Comparison of ENCODE assay signal across 12 mouse cellular contexts in genomic region chr15:93698182-93698822, GRCm38 (mm10).
A peak's percentile ranks its signal among the peaks of the same experiment; 100 is the strongest.
DNase-seq lines count a peak whose midpoint lies in the region; ATAC-seq lines count a peak whose summit lies in the region.
"Had no signal": no experiment of that assay in that cellular context is flagged by ENCODE, and none has a peak within 500 bp of the region (broad histone marks: within the 10 kb centered on the region; RNA-seq: fewer than 3 reads in every experiment).

No protein-coding gene starts in this region.

- 33% methylated on average over 10 of the region's 10 CpGs for WGBS in hindbrain, embryonic 16.5 days
- WGBS in hindbrain, embryonic 10.5 days: 29% methylated on average over 10 of the region's 10 CpGs
- 24% methylated on average over 10 of the region's 10 CpGs for WGBS in embryonic facial prominence, embryonic 12.5 days
- 14% methylated on average over 10 of the region's 10 CpGs for WGBS in heart, embryonic 16.5 days

- peak overlapping the region; percentile 6; the same call in 1 of the 2 replicates for H3K4me2 ChIP-seq in hindbrain, embryonic 16.5 days (ENCODE audit: low read length)
- H3K4me2 ChIP-seq in embryonic facial prominence, embryonic 12.5 days (replicated peaks): peak overlapping the region; percentile 29
- H3K4me2 ChIP-seq in heart, embryonic 16.5 days (ENCODE audit: low read depth, low read length): peak overlapping the region; percentile 60
- H3K4me2 ChIP-seq: liver, embryonic 15.5 days; neural tube, embryonic 13.5 days had no signal

- H3K9me3 ChIP-seq in hindbrain, embryonic 16.5 days (ENCODE audit: control insufficient read depth, low read length): no peaks in the 10 kb centered on the region
- H3K9me3 ChIP-seq in hindbrain, embryonic 10.5 days: no peaks in the 10 kb centered on the region
- H3K9me3 ChIP-seq in embryonic facial prominence, embryonic 12.5 days: no peaks in the 10 kb centered on the region
- no peaks in the 10 kb centered on the region for H3K9me3 ChIP-seq in heart, embryonic 16.5 days (replicated peaks; ENCODE audit: control insufficient read depth, low read length)
- H3K9me3 ChIP-seq: liver, embryonic 15.5 days; neural tube, embryonic 13.5 days had no signal

- H3K4me1 ChIP-seq in hindbrain, embryonic 16.5 days (ENCODE audit: control insufficient read depth, insufficient read depth, low read depth, low read length): 0 out of 2 replicates have a peak, but pooled peaks cover 2% of the 10 kb centered on the region
- peaks cover 47% of the 10 kb centered on the region for H3K4me1 ChIP-seq in hindbrain, embryonic 10.5 days (replicated peaks)
- H3K4me1 ChIP-seq in embryonic facial prominence, embryonic 12.5 days: peaks cover 27% of the 10 kb centered on the region; the same call in 1 of the 2 replicates
- H3K4me1 ChIP-seq in heart, embryonic 16.5 days (ENCODE audit: control insufficient read depth, insufficient read depth, low read length): peaks cover 25% of the 10 kb centered on the region
- H3K4me1 ChIP-seq: liver, embryonic 15.5 days had no signal

- H3K9ac ChIP-seq in hindbrain, embryonic 16.5 days (ENCODE audit: low read depth, low read length): no peak overlapping the region
- H3K9ac ChIP-seq in embryonic facial prominence, embryonic 12.5 days: no peak overlapping the region
- peak overlapping the region; percentile 61 for H3K9ac ChIP-seq in heart, embryonic 16.5 days (ENCODE audit: low read length)
- H3K9ac ChIP-seq: liver, embryonic 15.5 days; neural tube, embryonic 13.5 days had no signal

- H3K27ac ChIP-seq in hindbrain, embryonic 16.5 days (ENCODE audit: low read depth, low read length): no peak overlapping the region
- H3K27ac ChIP-seq in hindbrain, embryonic 10.5 days: no peak overlapping the region
- no peak overlapping the region for H3K27ac ChIP-seq in embryonic facial prominence, embryonic 12.5 days
- peak overlapping the region; percentile 97 for H3K27ac ChIP-seq in heart, embryonic 16.5 days (ENCODE audit: low read length)
- H3K27ac ChIP-seq: liver, embryonic 15.5 days; neural tube, embryonic 13.5 days had no signal

- no peak for ATAC-seq in hindbrain, embryonic 16.5 days
- ATAC-seq in embryonic facial prominence, embryonic 12.5 days (ENCODE audit: insufficient number of reproducible peaks, insufficient read depth, low FRiP score, low TSS enrichment): 0 out of 2 replicates have a peak, but pooled peaks have one; percentile 47
- ATAC-seq in heart, embryonic 16.5 days (replicated peaks; ENCODE audit: extremely low read depth, insufficient read depth, low FRiP score): peak; percentile 96
- no peak for ATAC-seq in megakaryocyte progenitor cell, adult 5-6 weeks (replicated peaks; ENCODE audit: poor library complexity)

- no peaks in the 10 kb centered on the region for H3K36me3 ChIP-seq in hindbrain, embryonic 16.5 days (ENCODE audit: control insufficient read depth, insufficient read depth, low read length)
- H3K36me3 ChIP-seq in hindbrain, embryonic 10.5 days: no peaks in the 10 kb centered on the region
- no peaks in the 10 kb centered on the region for H3K36me3 ChIP-seq in embryonic facial prominence, embryonic 12.5 days
- no peaks in the 10 kb centered on the region for H3K36me3 ChIP-seq in heart, embryonic 16.5 days (ENCODE audit: control insufficient read depth, insufficient read depth)
- H3K36me3 ChIP-seq: liver, embryonic 15.5 days; neural tube, embryonic 13.5 days had no signal

- DNase-seq in hindbrain, embryonic 10.5 days (ENCODE audit: low spot score): no peak
- DNase-seq in adipocyte (ENCODE audit: low spot score): peak; percentile 79
- no peak for DNase-seq in thymus, adult 18-20 months
- no peak for DNase-seq in cerebellum, postnatal 4 days (ENCODE audit: low spot score in 2 of 2)
- DNase-seq: adrenal gland, postnatal 10 days; cerebellum, postnatal 25 days had no signal

- H3K4me3 ChIP-seq in hindbrain, embryonic 16.5 days (ENCODE audit: low read length): no peak overlapping the region
- H3K4me3 ChIP-seq in hindbrain, embryonic 10.5 days: no peak overlapping the region
- no peak overlapping the region for H3K4me3 ChIP-seq in embryonic facial prominence, embryonic 12.5 days
- peak overlapping the region; percentile 21 for H3K4me3 ChIP-seq in heart, embryonic 16.5 days (ENCODE audit: low read length)
- H3K4me3 ChIP-seq: liver, embryonic 15.5 days; neural tube, embryonic 13.5 days had no signal

- no peaks in the 10 kb centered on the region for H3K27me3 ChIP-seq in hindbrain, embryonic 16.5 days (replicated peaks; ENCODE audit: control insufficient read depth, insufficient read depth, low read length)
- H3K27me3 ChIP-seq in hindbrain, embryonic 10.5 days (ENCODE audit: insufficient read depth, poor library complexity, severe bottlenecking): no peaks in the 10 kb centered on the region
- H3K27me3 ChIP-seq in embryonic facial prominence, embryonic 12.5 days: no peaks in the 10 kb centered on the region
- H3K27me3 ChIP-seq in heart, embryonic 16.5 days (ENCODE audit: control insufficient read depth, insufficient read depth, low read length): no peaks in the 10 kb centered on the region
- H3K27me3 ChIP-seq: liver, embryonic 15.5 days had no signal

Comparison
In these comparisons a context has a peak if more than half of its experiments do, and no peak if none do; other contexts are left out.
1. ATAC-seq: peak in embryonic facial prominence, embryonic 12.5 days (single experiment) and heart, embryonic 16.5 days (single experiment); none in hindbrain, embryonic 16.5 days (single experiment) and megakaryocyte progenitor cell, adult 5-6 weeks (single experiment).
2. H3K4me2 ChIP-seq: peak in every context shown above with its lines; median percentile 60 in heart, embryonic 16.5 days; 29 in embryonic facial prominence, embryonic 12.5 days; 6 in hindbrain, embryonic 16.5 days.